Mouse (Mus musculus) limb, embryonic 12.5 days (tissue): ENCODE results near the gene Bcr. TPM values are rescaled to one million over a fixed set of nuclear protein-coding genes. Genes with fewer than 3 reads are reported as not detected.
"Not testable (repeated sequence)": the region's sequence is repeated elsewhere in the genome, so short reads cannot be mapped to it uniquely, and the experiment has no call there.

Experiments
- ATAC-seq: fragments of 200-750 bp; cut with Nextera tagmentation; 2 replicates; pipeline ENCODE4 v1.8.0; 2017; ENCODE audit warnings: low read depth, moderate TSS enrichment; ENCODE audit not compliant: insufficient number of reproducible peaks, insufficient read depth, low FRiP score, low TSS enrichment
- H3K27ac ChIP-seq: fragments of 300-500 bp; sonication (generic); 2 replicates; pipeline ENCODE4 v1.5.1; 2016; ENCODE audit warnings: mild to moderate bottlenecking, moderate library complexity
- H3K27me3 ChIP-seq: fragments of 300-500 bp; sonication (generic); 2 replicates; pipeline ENCODE4 v1.6.1; 2016; ENCODE audit warnings: mild to moderate bottlenecking, moderate library complexity
- H3K36me3 ChIP-seq: fragments of 300-500 bp; sonication (generic); 2 replicates; pipeline ENCODE4 v1.6.1; 2016; ENCODE audit warnings: mild to moderate bottlenecking, moderate library complexity
- H3K4me1 ChIP-seq: fragments of 300-500 bp; sonication (generic); replicated peaks from 2 replicates; pipeline ENCODE4 v1.6.1; 2016
- H3K4me2 ChIP-seq: fragments of 300-500 bp; sonication (generic); 2 replicates; pipeline ENCODE4 v1.6.1; 2016; ENCODE audit warnings: mild to moderate bottlenecking, moderate library complexity
- H3K4me3 ChIP-seq: fragments of 300-500 bp; sonication (generic); replicated peaks from 2 replicates; pipeline ENCODE4 v1.5.1; 2016; ENCODE audit warnings: mild to moderate bottlenecking
- H3K9ac ChIP-seq: fragments of 300-500 bp; sonication (generic); replicated peaks from 2 replicates; pipeline ENCODE4 v1.6.1; 2016; ENCODE audit warnings: mild to moderate bottlenecking, moderate library complexity
- H3K9me3 ChIP-seq: fragments of 300-500 bp; sonication (generic); 2 replicates; pipeline ENCODE4 v1.6.1; 2016; ENCODE audit warnings: mild to moderate bottlenecking, moderate library complexity
- WGBS: fragments of 180-500 bp; shearing (Covaris S2); methylation state at CpG from one replicate; pipeline ENCODE4 v1.1.7; 2016; 5-methylcytosine and 5-hydroxymethylcytosine counted together
- polyA plus RNA-seq: library from polyadenylated mRNA; unstranded; fragments of >200 nt; fragmentation: Nextera tagmentation; extraction: Ambion mirVana; gene quantifications from 2 replicates; pipeline ENCODE4 v1.2.1, GENCODE M21; 2016

Gene Bcr
- polyA plus RNA-seq, 1 experiment from 2014 or later: 9.9 TPM

- ATAC-seq: peak; percentile 6; the same call in 1 of the 2 replicates
Observed at GRCm38 (mm10) chr10:75032395-75032794, 28.0 kb upstream of the Bcr start, which contains the start of gene Rsph14. TSS of gene Rsph14 (minus strand) at chr10:75032586.

GRCm38 (mm10) chr10:75036883-75037379 is 23.5 kb upstream of the Bcr start, which contains the start of gene Rab36:
TSS of gene Rab36 (plus strand) at chr10:75037058.
- H3K36me3 ChIP-seq: no peaks in the 10 kb centered on the region
- H3K9me3 ChIP-seq: no peaks in the 10 kb centered on the region
- H3K4me2 ChIP-seq: peak within 1 kb of the TSS; percentile 77
- ATAC-seq: peak; percentile 97
- H3K4me3 ChIP-seq: peak within 1 kb of the TSS; percentile 50
- no peaks in the 10 kb centered on the region for H3K27me3 ChIP-seq
- peaks cover 36% of the 10 kb centered on the region for H3K4me1 ChIP-seq
- WGBS: 1% methylated on average over 36 of the region's 36 CpGs
- H3K27ac ChIP-seq: peak within 1 kb of the TSS; percentile 88
- peak within 1 kb of the TSS; percentile 61 for H3K9ac ChIP-seq

More at GRCm38 (mm10) chr10:75032395-75032794, 28.0 kb upstream of the Bcr start, which contains the start of gene Rsph14:
- no peaks in the 10 kb centered on the region for H3K9me3 ChIP-seq
- H3K4me3 ChIP-seq: no peak within 1 kb of the TSS
- H3K36me3 ChIP-seq: no peaks in the 10 kb centered on the region
- no peak within 1 kb of the TSS for H3K27ac ChIP-seq
- peak within 1 kb of the TSS; percentile 24; the same call in 1 of the 2 replicates for H3K4me2 ChIP-seq
- H3K9ac ChIP-seq: no peak within 1 kb of the TSS
- no peaks in the 10 kb centered on the region for H3K27me3 ChIP-seq
- peaks cover 26% of the 10 kb centered on the region for H3K4me1 ChIP-seq
- 27% methylated on average over 10 of the region's 10 CpGs for WGBS

- not testable (repeated sequence) for ATAC-seq, H3K9me3 ChIP-seq, H3K36me3 ChIP-seq, H3K27ac ChIP-seq, H3K27me3 ChIP-seq, H3K4me3 ChIP-seq, H3K4me2 ChIP-seq, H3K9ac ChIP-seq
- peaks cover 13% of the 10 kb centered on the region for H3K4me1 ChIP-seq
- WGBS: 6% methylated on average over 1 of the region's 1 CpGs
Observed at GRCm38 (mm10) chr10:75042060-75042459, 18.3 kb upstream of the Bcr start.

DNA sequence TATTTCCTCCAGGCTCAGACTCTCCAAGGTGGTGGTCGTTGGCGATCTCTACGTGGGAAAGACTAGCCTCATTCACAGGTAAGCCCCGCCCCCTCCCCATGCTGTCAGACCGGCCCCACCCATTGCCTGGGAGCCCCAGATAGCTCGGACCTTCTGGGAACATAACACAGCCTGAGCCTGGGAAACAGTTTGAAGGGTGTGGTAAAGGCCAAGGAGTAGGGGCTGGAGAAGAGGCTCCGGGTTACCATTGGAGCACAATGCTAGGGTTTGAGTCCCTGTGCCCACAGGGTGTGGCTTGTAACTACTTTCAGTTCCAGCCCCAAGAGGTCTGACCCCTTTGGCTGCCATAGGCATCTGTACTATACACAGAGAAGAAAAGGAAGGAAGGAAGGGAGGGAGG is 15.9 kb upstream of the Bcr start:
- Histone ChIP-seq H3K27ac (no peak overlapping the region), H3K36me3 (0 out of 2 replicates have a peak, but pooled peaks cover 12% of the 10 kb centered on the region), H3K4me2 (no peak overlapping the region), H3K4me1 (no peaks in the 10 kb centered on the region; the same call in 1 of the 2 replicates), H3K4me3 (no peak overlapping the region), H3K27me3 (no peaks in the 10 kb centered on the region), H3K9ac (no peak overlapping the region), H3K9me3 (no peaks in the 10 kb centered on the region)
- ATAC-seq: no peak
- 33% methylated on average over 7 of the region's 7 CpGs for WGBS

GRCm38 (mm10) chr10:75045831-75046230 is 14.6 kb upstream of the Bcr start:
- H3K4me3 ChIP-seq: no peak overlapping the region
- 0 out of 2 replicates have a peak, but pooled peaks cover 12% of the 10 kb centered on the region for H3K36me3 ChIP-seq
- no peak overlapping the region for H3K9ac ChIP-seq

GRCm38 (mm10) chr10:75048711-75049110 is 11.7 kb upstream of the Bcr start:
- 92% methylated on average over 7 of the region's 7 CpGs for WGBS
- ATAC-seq: no peak

More at GRCm38 (mm10) chr10:75045831-75046230, 14.6 kb upstream of the Bcr start:
- no peaks in the 10 kb centered on the region for H3K9me3 ChIP-seq
- H3K27ac ChIP-seq: no peak overlapping the region
- WGBS: 92% methylated on average over 15 of the region's 15 CpGs
- no peaks in the 10 kb centered on the region for H3K27me3 ChIP-seq
- ATAC-seq: no peak
- no peaks in the 10 kb centered on the region; the same call in 1 of the 2 replicates for H3K4me1 ChIP-seq
- H3K4me2 ChIP-seq: no peak overlapping the region

DNA sequence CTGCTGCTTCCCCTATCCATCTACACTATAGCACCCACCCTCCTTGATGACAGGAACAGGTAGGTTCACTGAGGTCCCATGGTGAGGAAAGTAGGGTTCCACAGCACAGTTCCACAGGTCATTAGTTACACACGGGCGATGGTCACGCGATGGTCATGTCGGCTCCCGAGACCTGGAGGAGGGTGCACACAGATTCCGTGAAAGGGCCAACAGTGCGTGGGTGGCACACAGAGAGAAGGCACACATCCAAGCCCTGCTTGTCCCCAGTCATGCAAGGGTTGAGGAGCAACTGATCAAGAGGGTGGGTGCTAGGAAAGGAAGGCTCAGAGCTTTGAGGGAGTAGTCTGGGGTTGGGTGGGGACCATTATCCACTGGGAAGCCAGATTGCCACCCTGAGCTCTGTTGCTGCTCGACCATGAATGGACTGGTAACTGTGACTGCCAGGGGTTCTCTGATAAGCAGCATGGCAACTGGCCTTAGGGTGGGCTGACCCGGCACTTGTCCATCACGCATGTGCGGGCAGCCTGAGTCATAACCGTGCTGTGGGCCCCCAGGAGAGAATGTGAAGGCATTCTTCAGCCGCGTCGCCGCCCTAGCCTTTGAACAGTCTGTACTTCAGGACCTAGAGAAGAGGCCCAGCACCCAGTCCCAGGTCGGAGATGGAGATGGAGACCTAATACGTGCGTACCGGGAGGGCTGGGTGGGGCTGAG is 8.9 kb upstream of the Bcr start:
- Histone ChIP-seq H3K4me1 (no peaks in the 10 kb centered on the region), H3K4me2 (no peak overlapping the region), H3K9me3 (no peaks in the 10 kb centered on the region), H3K27ac (no peak overlapping the region), H3K9ac (no peak overlapping the region), H3K36me3 (0 out of 2 replicates have a peak, but pooled peaks cover 7% of the 10 kb centered on the region), H3K27me3 (no peaks in the 10 kb centered on the region), H3K4me3 (no peak overlapping the region)
- no peak for ATAC-seq
- WGBS: 93% methylated on average over 21 of the region's 21 CpGs

More at GRCm38 (mm10) chr10:75048711-75049110, 11.7 kb upstream of the Bcr start:
- Histone ChIP-seq H3K27me3 (no peaks in the 10 kb centered on the region), H3K9me3 (no peaks in the 10 kb centered on the region), H3K36me3 (0 out of 2 replicates have a peak, but pooled peaks cover 12% of the 10 kb centered on the region), H3K4me2 (no peak overlapping the region), H3K4me3 (no peak overlapping the region), H3K9ac (no peak overlapping the region), H3K4me1 (no peaks in the 10 kb centered on the region; the same call in 1 of the 2 replicates), H3K27ac (no peak overlapping the region)

DNA sequence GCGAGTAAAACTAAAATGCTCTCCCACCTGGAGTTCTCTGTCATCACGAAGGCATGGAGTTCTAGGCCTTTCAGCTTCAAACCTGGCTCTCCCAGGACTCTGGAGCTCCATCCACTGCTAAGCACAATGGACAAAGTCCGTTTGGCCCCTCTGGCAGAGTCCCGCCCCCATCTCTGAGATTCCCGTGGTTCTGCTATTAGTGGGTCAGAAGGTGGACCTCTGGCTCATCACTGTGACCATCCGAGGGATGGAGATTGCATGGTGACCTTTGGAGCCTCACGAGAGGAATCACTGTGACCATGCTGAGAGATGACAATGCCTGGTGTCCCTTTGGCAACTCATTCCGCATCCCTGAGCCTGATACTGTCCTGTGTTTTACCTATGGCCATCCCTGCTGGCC is 7.5 kb upstream of the Bcr start:
- Histone ChIP-seq H3K4me2 (no peak overlapping the region), H3K27me3 (no peaks in the 10 kb centered on the region), H3K4me1 (no peaks in the 10 kb centered on the region), H3K9ac (no peak overlapping the region), H3K36me3 (0 out of 2 replicates have a peak, but pooled peaks cover 7% of the 10 kb centered on the region), H3K4me3 (no peak overlapping the region), H3K27ac (no peak overlapping the region), H3K9me3 (no peaks in the 10 kb centered on the region)
- 85% methylated on average over 8 of the region's 8 CpGs for WGBS
- ATAC-seq: no peak

DNA sequence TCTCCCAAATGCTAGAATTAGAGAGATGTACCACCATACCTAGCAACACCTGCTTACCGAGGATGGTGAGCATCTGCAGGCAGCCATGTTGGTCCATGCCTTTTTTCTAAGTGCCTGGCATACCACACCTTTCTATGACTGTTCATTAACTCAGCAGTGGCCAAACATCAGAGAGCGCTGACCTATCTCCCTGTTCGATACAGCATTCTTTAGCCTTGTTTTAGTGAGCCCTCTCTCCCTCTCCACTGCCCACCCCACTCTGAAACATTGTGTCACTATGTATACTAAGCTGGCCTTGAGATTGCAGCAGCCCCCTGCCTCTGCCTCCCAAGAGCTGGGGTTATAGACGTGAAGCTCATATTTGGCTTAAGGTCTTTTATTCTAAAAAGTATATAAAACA is 6.7 kb upstream of the Bcr start:
- Histone ChIP-seq H3K4me2 (no peak overlapping the region), H3K9me3 (no peaks in the 10 kb centered on the region), H3K27ac (no peak overlapping the region), H3K36me3 (0 out of 2 replicates have a peak, but pooled peaks cover 2% of the 10 kb centered on the region), H3K4me1 (no peaks in the 10 kb centered on the region), H3K27me3 (no peaks in the 10 kb centered on the region), H3K4me3 (no peak overlapping the region), H3K9ac (no peak overlapping the region)
- ATAC-seq: no peak
- WGBS: 79% methylated on average over 4 of the region's 4 CpGs

GRCm38 (mm10) chr10:75054125-75054524 is 6.3 kb upstream of the Bcr start:
- Histone ChIP-seq H3K27ac (no peak overlapping the region), H3K4me1 (no peaks in the 10 kb centered on the region), H3K9ac (no peak overlapping the region), H3K9me3 (no peaks in the 10 kb centered on the region), H3K36me3 (no peaks in the 10 kb centered on the region), H3K4me3 (no peak overlapping the region), H3K27me3 (no peaks in the 10 kb centered on the region), H3K4me2 (no peak overlapping the region)
- 80% methylated on average over 6 of the region's 6 CpGs for WGBS
- no peak for ATAC-seq

- H3K27ac ChIP-seq: no peak overlapping the region; the same call in 1 of the 2 replicates
- 75% methylated on average over 5 of the region's 5 CpGs for WGBS
- no peak overlapping the region for H3K9ac ChIP-seq
- no peak overlapping the region for H3K4me3 ChIP-seq
- no peaks in the 10 kb centered on the region for H3K9me3 ChIP-seq
- H3K4me2 ChIP-seq: no peak overlapping the region
- H3K4me1 ChIP-seq: peaks cover 8% of the 10 kb centered on the region
- no peak for ATAC-seq
- H3K27me3 ChIP-seq: no peaks in the 10 kb centered on the region
- no peaks in the 10 kb centered on the region for H3K36me3 ChIP-seq
Observed at GRCm38 (mm10) chr10:75055672-75056071, 4.7 kb upstream of the Bcr start.
